Mouse (Mus musculus) heart, embryonic 14.5 days (tissue): ENCODE measurements at regions not wholly inside any gene's neighbourhood (a gene's known extent, or its start where the extent isn't known, plus 50 kb on each side); places are given as distances from the start of the nearest gene placed in this dataset.

Experiments
- ATAC-seq: fragments of 200-750 bp; cut with Nextera tagmentation; 2 replicates; pipeline ENCODE4 v1.8.0; 2017; ENCODE audit warnings: low read depth, moderate TSS enrichment; ENCODE audit not compliant: insufficient number of reproducible peaks, insufficient read depth, low FRiP score
- H3K27ac ChIP-seq, 2 experiments: fragments of 200-500 bp in 1 of 2; fragments of 300-500 bp in 1 of 2; sonication (generic) in 1 of 2; replicated peaks in 1 of 2; 2 replicates each; pipeline ENCODE4 v1.5.1; 2012 to 2014; ENCODE audit warnings: low read depth in 2 of 2, low read length in 2 of 2, control low read depth in 1 of 2, mild to moderate bottlenecking in 1 of 2, mixed read lengths in 1 of 2; ENCODE audit not compliant: control insufficient read depth in 1 of 2, insufficient read depth in 1 of 2
- H3K27me3 ChIP-seq: fragments of 300-500 bp; sonication (generic); 2 replicates; pipeline ENCODE4 v1.6.1; 2014; ENCODE audit warnings: mild to moderate bottlenecking, low read length, control low read depth; ENCODE audit not compliant: control insufficient read depth, insufficient read depth
- H3K36me3 ChIP-seq: fragments of 300-500 bp; sonication (generic); 2 replicates; pipeline ENCODE4 v1.6.1; 2014; ENCODE audit warnings: mild to moderate bottlenecking, control low read depth, low read length, mixed read lengths; ENCODE audit not compliant: control insufficient read depth, insufficient read depth
- H3K4me1 ChIP-seq, 2 experiments: fragments of 200-500 bp in 1 of 2; fragments of 300-500 bp in 1 of 2; sonication (generic) in 1 of 2; 2 replicates each; pipeline ENCODE4 v1.6.1; 2012 to 2014; ENCODE audit warnings: low read length in 2 of 2, control low read depth in 1 of 2, mixed read lengths in 1 of 2; ENCODE audit not compliant: control insufficient read depth in 2 of 2, insufficient read depth in 2 of 2
- H3K4me2 ChIP-seq: fragments of 300-500 bp; sonication (generic); 2 replicates; pipeline ENCODE4 v1.6.1; 2014; ENCODE audit warnings: mild to moderate bottlenecking, low read length
- H3K4me3 ChIP-seq, 2 experiments: fragments of 200-500 bp in 1 of 2; fragments of 300-500 bp in 1 of 2; sonication (generic) in 1 of 2; 2 replicates each; pipeline ENCODE4 v1.5.1; 2012 to 2014; ENCODE audit warnings: low read length in 2 of 2, mild to moderate bottlenecking in 2 of 2, control low read depth in 1 of 2, low read depth in 1 of 2, moderate library complexity in 1 of 2; ENCODE audit not compliant: control insufficient read depth in 1 of 2, insufficient read depth in 1 of 2
- H3K9ac ChIP-seq: fragments of 300-500 bp; sonication (generic); 2 replicates; pipeline ENCODE4 v1.6.1; 2014; ENCODE audit warnings: mild to moderate bottlenecking, low read length
- H3K9me3 ChIP-seq: fragments of 300-500 bp; sonication (generic); 2 replicates; pipeline ENCODE4 v1.6.1; 2016; ENCODE audit warnings: low read length, control low read depth; ENCODE audit not compliant: control insufficient read depth
- WGBS: fragments of 180-500 bp; shearing (Covaris S2); extraction: QIAGEN DNeasy Blood & Tissue Kit; methylation state at CpG from one replicate; pipeline ENCODE4 v1.1.7; 2014; 5-methylcytosine and 5-hydroxymethylcytosine counted together

DNA sequence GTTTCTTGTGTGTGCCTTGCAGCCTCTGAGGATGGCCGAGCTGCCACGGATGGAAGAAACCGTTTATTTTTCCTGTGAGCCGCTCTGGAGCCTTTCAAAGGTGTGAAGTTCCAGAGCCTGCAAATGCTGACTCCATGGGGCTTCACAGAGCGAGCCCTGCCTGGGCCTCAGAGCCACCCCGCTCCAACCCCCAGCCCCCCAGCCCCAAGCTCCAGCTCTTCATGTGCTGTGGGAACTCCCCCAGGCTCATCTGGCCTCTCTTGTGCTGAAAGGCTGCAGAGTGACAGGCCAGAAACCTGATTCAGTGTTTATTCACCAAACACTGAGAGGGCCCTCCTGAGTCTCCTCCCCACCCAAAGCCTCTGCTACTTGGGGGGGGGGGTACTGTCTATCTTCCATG, 141.2 kb upstream of the Gm12830 start:
- Histone ChIP-seq H3K27me3 (peaks cover 14% of the 10 kb centered on the region; the same call in 1 of the 2 replicates), H3K4me1 (peaks cover 0 to 1% of the 10 kb centered on the region in 2 experiments; a peak in 1 of 4 replicates), H3K9me3 (no peaks in the 10 kb centered on the region), H3K27ac (no peak overlapping the region), H3K4me2 (no peak overlapping the region), H3K9ac (no peak overlapping the region), H3K4me3 (no peak overlapping the region), H3K36me3 (no peaks in the 10 kb centered on the region)
- no peak for ATAC-seq
- 19% methylated on average over 6 of the region's 6 CpGs for WGBS

- H3K36me3 ChIP-seq, result no peaks in the 10 kb centered on the region
- H3K27me3 ChIP-seq, result peaks cover 14% of the 10 kb centered on the region; the same call in 1 of the 2 replicates
- no peak overlapping the region for H3K9ac ChIP-seq
- no peak overlapping the region for H3K4me3 ChIP-seq
- no peak for ATAC-seq
- no peak overlapping the region for H3K27ac ChIP-seq
- H3K4me2 ChIP-seq, result no peak overlapping the region
- WGBS, result 57% methylated on average over 7 of the region's 7 CpGs
- no peaks in the 10 kb centered on the region for H3K9me3 ChIP-seq
- peaks cover 0 to 4% of the 10 kb centered on the region in 2 experiments; a peak in 1 of 4 replicates for H3K4me1 ChIP-seq
Observed at GRCm38 (mm10) chr4:114682955-114683354, 138.6 kb upstream of the Gm12830 start.

- peaks cover 14% of the 10 kb centered on the region; the same call in 1 of the 2 replicates for H3K27me3 ChIP-seq
- no peak overlapping the region for H3K27ac ChIP-seq
- H3K4me2 ChIP-seq, result no peak overlapping the region
- H3K36me3 ChIP-seq, result no peaks in the 10 kb centered on the region
- H3K9ac ChIP-seq, result no peak overlapping the region
- 65% methylated on average over 5 of the region's 5 CpGs for WGBS
- no peaks in the 10 kb centered on the region for H3K9me3 ChIP-seq
- ATAC-seq, result no peak
- H3K4me3 ChIP-seq, result no peak overlapping the region
- H3K4me1 ChIP-seq, result peaks cover 0 to 4% of the 10 kb centered on the region in 2 experiments; a peak in 1 of 4 replicates
Observed at GRCm38 (mm10) chr4:114683696-114684095, 137.8 kb upstream of the Gm12830 start.

- Histone ChIP-seq H3K4me2 (no peak overlapping the region), H3K9ac (no peak overlapping the region), H3K27ac (no peak overlapping the region), H3K4me1 (peaks cover 0 to 4% of the 10 kb centered on the region in 2 experiments; a peak in 1 of 4 replicates), H3K36me3 (no peaks in the 10 kb centered on the region), H3K27me3 (peaks cover 18% of the 10 kb centered on the region; the same call in 1 of the 2 replicates), H3K9me3 (no peaks in the 10 kb centered on the region), H3K4me3 (no peak overlapping the region)
- ATAC-seq, result no peak
- WGBS, result 60% methylated on average over 7 of the region's 7 CpGs
Observed at GRCm38 (mm10) chr4:114684844-114685382, 136.6 kb upstream of the Gm12830 start.

DNA sequence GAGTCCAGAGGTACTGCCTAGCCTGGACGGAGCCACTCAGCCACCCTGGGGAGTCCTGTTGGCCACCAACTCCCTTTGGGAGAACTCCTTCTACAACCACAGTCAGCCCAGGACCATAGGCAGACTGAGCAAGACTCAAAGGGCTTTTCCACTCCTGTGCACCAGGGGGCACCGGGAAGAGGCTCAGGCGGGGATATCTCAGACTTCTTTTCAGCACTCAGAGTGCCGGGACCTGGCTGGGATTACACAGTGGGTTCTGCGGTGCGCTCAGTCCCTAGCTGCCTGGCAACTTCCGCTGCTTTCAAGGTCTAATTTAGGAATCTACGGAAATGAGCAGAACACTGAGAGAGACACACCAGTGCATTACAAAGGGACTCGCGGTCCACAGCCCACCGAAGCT, 136.1 kb upstream of the Gm12830 start:
- H3K27ac ChIP-seq, result no peak overlapping the region
- 0 out of 2 replicates have a peak, but pooled peaks have one; percentile 43 for ATAC-seq
- WGBS, result 7% methylated on average over 11 of the region's 11 CpGs
- H3K4me3 ChIP-seq, result peak overlapping the region; percentile 2 to 3; a peak in 1 of 4 replicates
- no peaks in the 10 kb centered on the region for H3K9me3 ChIP-seq
- peaks cover 16% of the 10 kb centered on the region; the same call in 1 of the 2 replicates for H3K27me3 ChIP-seq
- H3K4me2 ChIP-seq, result peak overlapping the region; percentile 52
- no peak overlapping the region for H3K9ac ChIP-seq
- no peaks in the 10 kb centered on the region for H3K36me3 ChIP-seq
- peaks cover 0 to 4% of the 10 kb centered on the region in 2 experiments; a peak in 1 of 4 replicates for H3K4me1 ChIP-seq

DNA sequence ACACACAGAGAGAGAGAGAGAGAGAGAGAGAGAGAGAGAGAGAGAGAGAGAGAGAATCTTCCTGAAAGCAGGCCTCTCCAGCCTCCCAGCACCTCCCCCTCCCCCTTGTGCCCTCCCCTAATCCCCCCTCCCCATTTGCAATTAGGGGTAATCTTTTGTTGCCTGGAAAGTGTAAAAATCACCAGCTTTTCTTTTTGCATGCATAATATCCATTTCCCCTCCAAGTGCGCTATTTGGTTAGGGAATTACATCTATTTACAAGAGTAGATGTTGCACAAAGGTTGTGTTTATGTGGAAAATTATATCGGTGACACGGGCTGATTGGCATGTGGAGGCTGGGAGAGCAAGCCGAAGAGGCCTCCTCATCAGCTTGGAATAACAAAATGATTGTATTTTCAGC, 135.4 kb upstream of the Gm12830 start:
- Histone ChIP-seq H3K4me3 (no peak overlapping the region), H3K4me2 (no peak overlapping the region), H3K36me3 (no peaks in the 10 kb centered on the region), H3K9me3 (no peaks in the 10 kb centered on the region), H3K4me1 (peaks cover 0 to 4% of the 10 kb centered on the region in 2 experiments; a peak in 1 of 4 replicates), H3K27me3 (peaks cover 16% of the 10 kb centered on the region; the same call in 1 of the 2 replicates), H3K9ac (no peak overlapping the region), H3K27ac (no peak overlapping the region)
- ATAC-seq, result no peak
- 62% methylated on average over 4 of the region's 4 CpGs for WGBS

DNA sequence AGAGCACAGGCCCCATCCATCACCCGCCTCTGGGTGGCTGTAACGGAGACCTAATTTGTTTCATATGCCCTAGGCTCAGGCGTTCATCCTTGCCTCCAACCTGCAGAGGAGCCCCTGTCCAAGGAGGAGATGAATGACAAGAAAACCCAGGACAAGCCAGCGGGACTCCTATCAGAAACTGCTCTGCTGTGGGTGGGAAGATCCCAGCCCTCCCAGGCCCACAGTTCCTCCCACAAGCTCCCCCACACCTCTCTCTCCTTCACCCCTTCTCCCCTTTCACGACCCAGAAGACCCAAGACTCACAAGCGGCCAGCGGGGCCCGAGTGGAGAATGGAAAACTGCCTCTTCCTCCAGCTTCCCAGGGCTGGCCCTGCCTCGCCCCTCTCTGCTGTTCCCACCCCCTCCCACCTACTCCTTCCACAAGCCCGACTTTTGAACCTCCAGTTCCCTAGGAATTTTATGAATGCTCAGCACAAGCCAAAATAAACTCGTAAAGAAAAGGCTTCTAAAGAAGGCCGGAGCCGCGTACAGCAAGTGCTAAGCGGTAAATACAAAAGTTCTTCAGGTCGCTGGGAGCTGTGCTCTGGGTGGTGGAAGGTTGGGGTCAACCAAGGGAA, 133.1 kb upstream of the Gm12830 start:
- Histone ChIP-seq H3K9me3 (no peaks in the 10 kb centered on the region), H3K4me3 (peak overlapping the region in 1 of 2 experiments; percentile 13; a peak in 1 of 4 replicates), H3K36me3 (no peaks in the 10 kb centered on the region), H3K27me3 (peaks cover 16% of the 10 kb centered on the region; the same call in 1 of the 2 replicates), H3K4me2 (peak overlapping the region; percentile 6), H3K27ac (no peak overlapping the region), H3K4me1 (peaks cover 0 to 4% of the 10 kb centered on the region in 2 experiments; a peak in 1 of 4 replicates), H3K9ac (no peak overlapping the region)
- 24% methylated on average over 16 of the region's 16 CpGs for WGBS
- no peak for ATAC-seq
